Mouse (Mus musculus) erythroblast, embryonic 14.5 days (primary cell): ENCODE measurements around the gene Vmn1r50.
"Not testable (repeated sequence)": the region's sequence is repeated elsewhere in the genome, so short reads cannot be mapped to it uniquely, and the experiment has no call there.

ENCODE experiments used
- GATA1 ChIP-seq: IDR thresholded peaks from 2 replicates; pipeline ENCODE4 v1.6.1; 2012; ENCODE audit warnings: low read length, inconsistent platforms, mixed read lengths
- TAL1 ChIP-seq: IDR thresholded peaks from 3 replicates; pipeline ENCODE4 v1.6.1; 2012; ENCODE audit warnings: low read length, inconsistent platforms, mixed read lengths

DNA sequence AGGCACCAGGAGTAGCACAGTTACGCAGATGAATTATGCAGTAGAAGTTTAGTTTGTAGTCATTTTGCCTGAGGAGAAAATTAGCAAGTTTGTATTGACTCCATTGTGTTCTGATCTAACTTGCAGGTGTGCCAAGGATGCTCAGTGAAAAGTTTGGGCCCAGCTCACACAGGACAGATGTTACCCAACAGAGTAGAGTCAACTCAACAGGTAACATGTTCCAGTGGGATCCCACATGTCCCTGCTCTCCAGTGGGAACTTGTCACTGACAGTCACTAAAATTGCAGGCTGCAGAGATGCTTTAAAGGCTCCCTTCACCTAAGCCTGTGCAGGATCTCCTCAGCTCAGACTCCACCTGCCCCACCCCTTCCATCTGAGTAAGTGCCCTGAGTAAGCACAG, 21.1 kb downstream of the Vmn1r50 start, which contains the start of gene Vmn1r51:
- not testable (repeated sequence) for TF ChIP-seq TAL1, GATA1
